Mouse (Mus musculus) kidney, adult 9 months (tissue): ENCODE measurements at regions not wholly inside any gene's neighbourhood (a gene's known extent, or its start where the extent isn't known, plus 50 kb on each side); places are given as distances from the start of the nearest gene placed in this dataset.

Source experiments
- DNase-seq: peaks from one replicate; pipeline ENCODE4 v3.0.0; 2022

DNA sequence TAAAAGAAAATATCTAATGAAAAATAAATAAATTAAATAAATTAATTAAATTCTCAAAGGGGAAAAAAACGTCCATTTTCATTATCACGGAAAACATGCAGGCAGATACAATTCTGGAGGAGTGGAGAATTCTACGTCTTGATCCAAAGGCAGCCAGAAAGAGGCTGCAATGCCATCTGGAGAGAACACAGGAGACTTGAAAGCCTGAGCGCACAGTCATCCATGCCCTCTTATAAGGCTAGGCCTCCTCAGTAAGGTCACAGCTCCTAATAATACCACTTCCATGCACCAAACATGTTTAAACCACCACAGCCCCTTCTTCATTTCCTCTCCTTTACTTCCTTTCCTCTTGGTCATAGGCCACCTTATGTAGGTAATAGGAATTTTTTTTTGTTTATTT lies 307.1 kb downstream of the Etv1 start:
- DNase-seq, result no peak

DNA sequence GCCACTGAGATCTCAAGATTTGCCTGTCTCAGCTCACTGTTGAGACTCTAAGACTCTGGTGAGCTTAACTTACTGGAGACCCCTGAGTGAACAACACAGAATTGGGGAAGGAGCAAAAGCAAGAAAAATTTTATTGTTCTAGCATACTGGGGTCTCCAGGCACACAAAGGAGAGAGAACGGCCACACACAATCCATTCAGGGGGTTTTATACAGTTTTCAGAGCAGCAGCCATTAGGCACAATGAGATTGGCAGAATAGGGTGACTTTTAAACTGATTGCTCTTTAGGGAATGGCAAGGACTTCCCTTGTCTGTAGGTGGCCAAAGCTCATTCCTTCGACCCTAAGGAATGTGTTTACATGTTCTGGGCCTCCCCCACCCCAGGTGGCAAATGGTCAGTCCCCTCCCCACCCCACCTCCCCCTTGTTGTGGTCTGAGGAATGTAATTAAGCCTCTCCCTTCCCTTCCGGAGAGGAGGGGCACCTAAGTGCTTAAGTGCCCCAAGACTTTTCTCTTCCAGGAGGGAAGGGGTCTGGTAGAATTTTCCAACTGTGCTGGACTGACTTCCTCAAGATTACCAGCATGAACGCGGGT lies 315.6 kb downstream of the Etv1 start:
- no peak for DNase-seq

DNA sequence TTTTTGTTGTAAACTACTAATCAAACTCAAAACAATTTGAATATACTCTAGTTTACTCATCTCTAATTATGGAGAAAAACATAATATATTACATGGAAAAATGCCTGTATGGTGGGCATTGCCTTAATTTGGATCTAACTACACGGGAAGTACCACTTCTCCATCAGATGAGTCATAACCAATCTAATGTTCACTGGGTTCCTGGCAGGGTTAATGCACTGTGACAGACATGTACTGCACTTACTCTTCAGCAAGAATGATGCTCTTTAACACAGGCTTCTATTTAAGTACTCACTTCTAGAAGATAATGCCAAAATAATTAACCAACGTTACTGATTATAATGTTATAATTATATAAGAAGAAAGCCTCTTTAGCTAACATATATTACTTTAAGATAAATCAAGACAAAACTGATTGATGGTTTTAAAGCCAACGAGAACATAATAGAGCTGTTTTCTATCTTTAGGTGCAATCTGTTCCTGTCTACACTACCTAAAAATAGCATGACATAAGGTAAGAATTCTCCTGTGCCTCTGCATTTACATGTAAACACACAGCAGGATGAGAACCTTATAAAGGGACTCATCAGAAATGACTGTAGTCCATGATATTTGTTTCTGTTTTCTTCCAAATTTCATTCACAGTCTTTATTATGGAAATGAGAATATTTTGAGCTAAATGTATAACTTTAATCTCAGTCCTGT lies 344.4 kb downstream of the Etv1 start:
- no peak for DNase-seq

DNA sequence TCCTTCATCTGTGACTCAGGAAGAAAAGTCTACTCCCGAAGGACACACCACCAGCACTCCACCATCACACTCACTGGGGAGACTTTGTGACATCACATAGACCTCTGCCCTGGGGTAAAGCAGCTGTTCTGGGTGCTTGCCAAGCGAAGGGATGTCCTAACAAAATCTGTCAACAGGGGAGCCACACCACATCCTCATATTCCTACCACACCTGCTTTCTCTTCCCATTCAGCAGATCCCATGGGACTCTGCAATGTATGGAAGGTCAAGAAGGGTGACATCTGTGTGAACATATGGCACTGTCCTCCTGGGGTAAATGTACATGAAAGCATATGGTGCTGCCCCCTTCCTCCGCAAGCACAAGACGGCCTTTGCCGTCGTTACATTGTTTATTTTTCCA lies 375.5 kb downstream of the Etv1 start:
- DNase-seq, result no peak

DNA sequence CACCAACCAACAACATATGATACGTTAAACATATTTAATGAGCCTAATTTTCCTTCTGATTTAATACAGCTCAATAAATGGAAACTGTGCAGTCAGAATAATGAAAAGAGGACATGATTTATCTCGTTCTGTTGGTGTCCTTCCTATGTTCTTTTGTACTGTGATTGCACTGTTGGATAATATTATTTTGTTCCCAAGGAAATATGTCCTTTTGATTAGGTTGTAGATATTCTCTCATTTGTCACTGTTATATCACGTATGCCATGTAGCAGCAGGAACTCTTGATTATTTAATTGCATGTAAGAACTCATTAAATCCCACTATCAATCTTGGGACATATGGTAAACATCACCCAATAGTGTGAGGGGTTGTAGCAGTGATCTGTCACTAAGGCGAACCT lies 397.8 kb downstream of the Etv1 start:
- DNase-seq, result no peak

DNA sequence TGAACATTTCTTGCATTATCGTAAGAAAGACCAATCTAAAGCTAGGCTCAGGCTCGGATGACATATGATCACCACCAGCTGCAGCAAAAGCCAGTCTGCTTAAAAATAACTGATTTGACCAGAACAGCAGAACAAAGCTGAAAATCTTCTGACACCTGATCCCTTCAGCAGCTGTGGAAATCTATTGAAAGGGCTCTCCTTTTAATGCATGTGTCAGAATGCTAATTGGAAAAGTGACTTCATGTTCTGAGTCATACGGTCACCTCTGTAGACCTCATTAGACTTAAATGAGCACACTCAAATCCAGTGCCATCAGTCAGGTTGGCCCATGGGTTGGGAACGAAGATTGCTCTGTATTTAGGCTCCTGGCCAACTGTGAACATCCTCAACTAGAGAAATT lies 444.9 kb downstream of the Etv1 start:
- no peak for DNase-seq

DNA sequence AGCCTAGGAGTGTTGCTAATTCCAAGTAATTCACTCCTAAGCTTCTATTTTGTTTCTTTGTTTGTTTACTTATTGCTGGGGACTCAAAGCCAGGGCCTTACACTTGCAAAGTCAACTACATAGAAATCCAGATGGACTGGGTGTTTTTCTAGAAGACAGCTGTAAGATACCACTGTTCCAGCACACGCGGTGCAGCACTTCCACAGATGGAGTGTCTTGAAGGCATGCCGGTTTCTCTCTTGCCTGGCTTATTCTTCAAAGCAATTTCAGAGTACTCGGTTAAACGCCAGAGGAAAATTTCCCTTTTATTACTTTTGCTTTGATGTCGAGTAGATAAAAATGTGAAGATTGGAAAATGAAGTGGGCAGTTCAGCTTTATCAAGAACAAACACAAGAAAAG lies 477.4 kb downstream of the Etv1 start:
- DNase-seq, result no peak

DNA sequence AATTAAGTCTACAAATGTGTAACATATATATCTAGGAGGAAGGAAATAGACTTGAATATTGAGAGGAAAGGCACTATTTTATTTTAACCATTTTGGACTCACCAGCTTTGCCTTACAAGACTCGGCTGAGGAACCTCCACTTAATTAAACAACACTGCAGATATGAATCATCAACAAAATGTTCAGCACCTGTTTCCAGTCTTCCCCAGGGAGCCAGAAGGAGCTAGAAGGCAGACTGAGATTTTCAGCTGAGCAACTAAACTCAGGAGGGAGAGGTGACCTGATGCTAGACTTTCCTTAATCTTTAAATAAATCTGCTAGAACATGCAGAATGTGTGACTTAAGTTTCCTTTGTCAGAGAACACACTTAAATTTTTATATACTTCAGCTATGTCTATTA lies 478.4 kb downstream of the Etv1 start:
- DNase-seq, result no peak

DNA sequence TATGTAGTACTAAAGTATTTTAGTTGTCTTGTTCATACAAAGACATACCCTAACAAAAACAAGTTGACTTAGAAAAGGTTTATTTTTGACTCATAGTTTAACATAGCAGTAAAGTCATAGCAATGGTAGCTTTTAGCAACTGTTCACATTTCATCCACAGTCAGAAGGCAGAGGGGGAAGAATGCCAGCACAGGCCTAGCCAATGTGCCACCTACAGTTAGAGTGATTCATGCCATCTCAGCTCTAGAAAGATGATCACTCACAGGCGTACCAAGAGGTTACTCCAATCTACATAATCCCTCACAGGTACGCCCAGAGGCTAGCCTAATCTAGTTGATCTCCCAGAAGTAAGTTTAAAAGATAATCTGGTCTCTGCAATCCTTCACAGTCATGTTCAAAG lies 510.5 kb downstream of the Etv1 start:
- DNase-seq, result no peak

DNA sequence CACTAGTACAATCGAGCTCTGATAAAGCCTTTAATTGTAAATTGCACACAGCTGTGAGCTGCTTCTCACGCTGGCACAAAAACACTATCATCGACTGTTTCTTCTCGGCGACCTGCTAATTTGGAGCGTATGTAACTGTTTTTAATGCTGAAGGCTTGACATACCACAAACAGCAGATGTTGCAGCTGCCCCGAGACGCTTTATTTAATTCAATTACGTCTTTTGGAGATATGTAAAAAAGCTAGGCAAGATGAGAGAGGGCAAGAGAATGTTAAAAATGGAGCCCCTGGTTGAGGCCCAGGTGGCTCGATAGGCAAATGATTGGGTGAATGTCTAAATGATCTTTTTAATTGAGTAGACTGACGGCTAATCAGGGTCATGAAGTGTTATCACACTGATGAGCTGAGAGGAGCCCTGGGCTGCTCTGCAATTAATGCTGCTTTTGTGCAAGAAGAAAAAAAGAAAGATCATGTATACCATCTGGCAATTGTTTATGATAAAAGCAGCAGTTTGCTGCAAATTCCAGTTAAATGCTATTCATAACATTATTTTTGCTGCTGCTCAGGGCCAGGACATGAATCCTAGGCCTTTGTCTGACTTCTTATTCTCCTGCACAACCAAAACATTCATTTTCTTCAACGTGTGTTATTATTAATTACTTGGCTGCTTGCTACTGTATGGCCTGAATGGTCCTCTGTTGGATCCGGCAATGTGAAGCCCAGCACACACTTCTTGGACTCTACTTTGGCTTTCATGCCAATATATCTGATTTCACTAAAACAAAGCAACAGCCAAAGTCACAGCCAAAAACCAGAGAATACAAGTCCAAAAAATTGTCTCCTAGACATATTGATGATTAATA lies 522.4 kb downstream of the Etv1 start:
- DNase-seq, result no peak

DNA sequence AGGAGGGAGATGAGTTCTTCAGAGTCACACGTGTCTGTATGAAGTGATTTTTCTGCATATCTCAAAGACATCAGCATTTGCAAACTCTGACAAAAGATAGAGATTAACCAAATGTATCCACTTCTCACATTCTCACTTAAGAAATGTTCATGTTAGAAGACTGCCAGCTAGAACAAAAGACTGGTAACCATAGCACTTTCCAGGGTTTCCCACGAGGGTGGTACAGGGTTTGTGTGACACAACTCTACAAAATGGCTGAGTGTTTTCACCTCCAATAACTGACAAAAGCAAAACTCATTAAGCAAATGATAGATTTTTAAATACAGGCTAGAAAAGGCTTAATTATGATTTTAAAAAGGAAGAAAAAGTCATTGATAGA lies 523.0 kb downstream of the Etv1 start:
- DNase-seq, result no peak

DNA sequence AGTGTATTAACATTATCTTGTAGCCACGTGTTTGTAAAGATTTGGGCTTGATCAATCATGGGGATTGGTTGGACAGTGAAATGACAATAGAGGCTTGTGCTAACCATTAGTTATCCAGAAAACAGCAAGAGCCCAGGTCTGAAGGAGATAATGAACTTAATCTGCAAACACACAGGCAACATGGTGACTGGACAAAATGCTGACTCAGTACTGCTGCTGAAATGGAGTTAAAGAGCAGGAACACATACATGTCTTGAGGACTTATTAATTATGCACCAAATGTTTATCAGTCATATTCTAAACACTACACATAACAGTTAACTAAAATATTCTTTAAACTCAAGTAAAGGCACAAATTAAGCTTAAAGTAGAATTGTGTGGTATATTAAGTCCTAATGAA lies 528.6 kb downstream of the Etv1 start:
- DNase-seq, result no peak

DNA sequence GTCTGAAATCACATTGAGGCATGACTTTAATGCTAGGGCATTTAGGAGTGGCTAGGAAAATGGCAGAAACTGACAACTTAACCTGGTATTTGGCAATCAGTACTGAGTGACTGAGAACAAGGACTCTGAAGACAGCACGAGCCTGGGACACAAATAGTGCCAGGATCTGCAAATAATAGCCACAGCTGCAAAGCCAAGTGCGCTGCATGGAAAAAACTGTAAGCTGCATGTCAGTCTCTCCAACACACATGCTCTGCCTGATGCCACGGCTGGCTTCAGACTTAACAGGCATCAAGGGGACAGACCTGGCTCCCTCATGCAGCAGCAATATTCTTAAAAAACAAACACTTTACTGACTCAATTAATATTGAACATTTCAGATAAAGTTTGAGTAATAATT lies 530.7 kb downstream of the Etv1 start:
- no peak for DNase-seq

DNA sequence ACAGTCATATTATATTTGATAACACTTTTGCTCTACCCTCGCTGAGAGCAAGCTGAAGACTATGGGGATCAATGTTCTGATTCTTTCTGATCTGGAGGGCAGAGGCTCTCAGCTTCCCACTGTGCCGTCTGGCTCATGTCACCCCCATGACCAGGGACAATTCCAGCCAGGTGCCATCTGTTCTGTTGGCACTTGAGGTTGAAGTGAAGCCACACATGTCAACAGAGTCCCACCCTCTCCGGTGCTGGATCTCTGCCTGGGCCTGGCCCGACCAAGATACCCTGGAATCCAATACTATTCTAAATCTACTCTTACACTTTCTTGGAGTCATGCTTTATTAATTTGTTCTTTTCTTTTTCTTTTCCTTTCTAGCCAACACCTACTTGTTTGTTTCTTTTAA lies 538.0 kb downstream of the Etv1 start:
- no peak for DNase-seq

DNA sequence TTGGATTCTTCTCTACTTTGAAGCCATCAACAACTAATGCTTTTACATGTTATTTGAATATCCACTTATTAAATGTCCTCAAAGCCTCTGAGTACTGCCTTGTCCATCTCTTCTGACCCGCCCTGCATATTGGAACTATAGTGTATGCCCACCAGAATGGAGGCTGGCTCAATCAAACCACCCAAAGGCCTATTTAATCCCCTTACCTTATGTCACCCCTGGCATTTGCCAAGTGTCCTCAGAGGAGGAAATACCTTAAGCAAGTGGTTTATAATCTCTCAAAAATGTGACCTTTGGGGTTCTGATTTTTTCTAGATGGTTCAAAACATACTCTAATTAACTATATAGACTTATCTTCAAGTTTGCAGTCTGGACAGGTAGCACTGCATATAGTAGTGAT lies 542.3 kb downstream of the Etv1 start:
- DNase-seq, result no peak

DNA sequence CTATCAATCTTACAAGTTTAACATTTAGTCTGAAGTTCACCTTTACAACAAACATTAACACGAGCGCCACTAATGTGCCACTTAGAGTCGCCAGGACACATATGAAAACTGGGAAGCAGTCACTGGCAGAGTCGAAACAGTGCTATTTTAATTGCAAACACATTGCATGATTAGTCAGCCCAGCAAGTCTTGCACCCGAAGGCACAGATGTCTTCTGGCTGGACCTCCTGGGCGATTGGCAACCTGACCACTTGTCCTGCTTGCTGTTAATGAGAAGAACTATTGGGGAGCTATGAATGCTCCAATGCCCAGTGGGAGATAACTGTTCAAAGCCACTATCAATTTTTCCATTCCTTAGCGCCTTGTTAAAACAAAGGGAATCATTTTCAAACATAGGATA lies 547.0 kb downstream of the Etv1 start:
- peak; percentile 62 for DNase-seq

DNA sequence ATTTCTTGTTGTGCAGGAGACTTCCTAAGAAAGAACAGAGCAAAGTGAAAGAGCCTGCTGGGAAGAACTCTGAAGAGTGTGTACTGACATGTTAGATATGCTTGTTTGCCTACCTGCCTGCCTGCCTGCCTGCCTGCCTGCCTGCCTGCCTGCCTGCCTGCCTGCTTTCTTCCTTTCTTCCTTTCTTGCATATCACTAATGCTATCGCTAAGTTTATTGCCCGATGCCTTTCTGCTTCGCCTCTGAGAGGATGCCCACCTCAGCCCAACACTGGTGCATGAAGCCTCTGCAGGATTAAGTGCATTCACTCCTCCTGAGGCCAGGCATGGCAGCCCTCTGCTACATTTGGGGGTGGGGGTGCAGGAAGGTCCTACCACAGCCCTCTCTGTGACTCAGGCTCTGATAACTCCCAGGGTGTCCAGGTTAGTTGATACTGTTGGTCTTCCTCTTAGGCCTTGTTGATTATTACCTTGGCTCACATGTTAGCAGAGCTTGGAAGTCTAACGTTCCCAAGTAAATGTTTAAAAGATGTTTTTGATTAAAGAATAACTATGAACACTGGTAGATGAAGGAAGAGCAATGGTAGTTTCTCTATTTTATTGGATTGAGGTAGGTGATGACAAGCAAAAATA lies 547.6 kb downstream of the Etv1 start:
- peak; percentile 77 for DNase-seq

DNA sequence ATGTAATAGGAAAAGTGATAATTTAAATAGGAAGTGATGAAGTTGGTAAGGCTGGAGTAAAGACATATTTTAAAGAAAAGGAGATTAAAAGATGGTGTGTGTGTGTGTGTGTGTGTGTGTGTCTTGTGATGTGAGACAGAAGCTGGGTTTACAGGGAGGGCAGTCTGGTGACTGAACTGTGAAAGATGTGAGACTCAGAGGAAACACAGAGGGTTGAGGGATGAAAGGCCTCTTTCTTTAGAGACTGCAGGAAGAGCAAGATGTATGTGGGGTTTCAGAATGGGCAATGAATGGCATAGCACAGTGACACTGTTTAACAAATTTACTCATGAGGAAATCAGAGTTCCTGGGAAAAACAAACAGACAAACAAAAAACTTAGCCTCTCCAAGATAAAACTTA lies 549.2 kb downstream of the Etv1 start:
- no peak for DNase-seq

DNA sequence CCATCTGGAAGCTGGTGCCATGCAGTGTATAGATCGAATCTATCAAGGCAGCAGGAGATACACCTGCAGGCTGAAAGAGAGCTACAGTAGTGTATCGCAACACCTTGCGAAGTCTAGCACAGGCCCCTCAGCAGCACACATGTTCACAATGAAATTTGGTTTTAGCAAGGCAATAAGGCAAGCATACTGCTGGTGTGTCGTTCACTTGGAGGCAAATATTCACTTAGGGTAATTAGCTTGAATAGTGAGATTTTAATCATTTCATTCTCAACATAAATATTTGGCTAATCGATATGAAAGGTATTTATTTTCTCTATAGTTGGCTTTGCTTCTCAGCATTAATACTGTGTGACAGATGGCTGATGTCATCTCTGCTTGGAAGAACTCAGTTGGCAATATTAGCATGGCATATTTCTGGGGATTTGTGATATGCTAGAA lies 559.9 kb downstream of the Etv1 start:
- no peak for DNase-seq

DNA sequence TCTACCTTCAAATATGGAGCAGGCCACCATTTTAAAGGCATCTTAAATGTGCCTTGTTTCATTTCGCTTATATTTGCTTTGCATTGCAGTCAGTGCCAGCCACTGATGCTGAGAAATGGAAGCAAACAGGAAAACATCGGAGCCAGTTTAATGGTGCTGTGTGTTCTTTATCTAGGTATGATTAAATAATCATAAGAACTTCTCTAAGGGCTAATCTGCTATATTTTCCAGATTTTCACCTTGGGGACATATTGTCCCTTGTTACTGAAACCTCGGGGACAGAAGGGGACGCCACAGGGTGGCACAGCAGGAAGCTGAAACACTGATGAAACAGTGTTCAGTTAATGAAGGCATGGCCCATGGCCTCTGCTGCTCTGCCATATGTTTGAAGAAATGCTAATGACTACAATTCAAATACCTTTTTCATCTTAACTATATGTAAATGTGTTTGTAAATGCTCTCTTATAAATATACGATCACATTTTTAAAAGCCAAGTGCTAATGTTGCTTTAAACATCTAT lies 562.6 kb downstream of the Etv1 start:
- no peak for DNase-seq

DNA sequence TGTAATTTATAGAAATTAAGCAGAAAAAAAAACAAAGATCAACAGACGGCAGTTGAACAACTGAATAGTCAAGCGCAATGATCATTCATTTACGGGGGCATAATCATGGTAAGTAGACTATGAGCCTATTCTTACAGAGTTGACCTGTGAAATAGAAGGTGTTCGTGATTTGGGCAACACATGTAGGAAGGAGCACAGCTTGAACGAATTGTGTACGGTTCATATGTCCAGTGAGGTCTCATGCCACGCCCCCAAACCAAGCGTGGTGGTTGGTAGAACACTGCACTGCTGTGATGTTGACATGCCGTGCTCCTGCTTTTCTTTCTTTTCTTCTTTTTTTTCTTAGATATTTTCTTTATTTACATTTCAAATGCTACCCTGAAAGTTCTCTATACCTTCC lies 563.1 kb downstream of the Etv1 start:
- no peak for DNase-seq

DNA sequence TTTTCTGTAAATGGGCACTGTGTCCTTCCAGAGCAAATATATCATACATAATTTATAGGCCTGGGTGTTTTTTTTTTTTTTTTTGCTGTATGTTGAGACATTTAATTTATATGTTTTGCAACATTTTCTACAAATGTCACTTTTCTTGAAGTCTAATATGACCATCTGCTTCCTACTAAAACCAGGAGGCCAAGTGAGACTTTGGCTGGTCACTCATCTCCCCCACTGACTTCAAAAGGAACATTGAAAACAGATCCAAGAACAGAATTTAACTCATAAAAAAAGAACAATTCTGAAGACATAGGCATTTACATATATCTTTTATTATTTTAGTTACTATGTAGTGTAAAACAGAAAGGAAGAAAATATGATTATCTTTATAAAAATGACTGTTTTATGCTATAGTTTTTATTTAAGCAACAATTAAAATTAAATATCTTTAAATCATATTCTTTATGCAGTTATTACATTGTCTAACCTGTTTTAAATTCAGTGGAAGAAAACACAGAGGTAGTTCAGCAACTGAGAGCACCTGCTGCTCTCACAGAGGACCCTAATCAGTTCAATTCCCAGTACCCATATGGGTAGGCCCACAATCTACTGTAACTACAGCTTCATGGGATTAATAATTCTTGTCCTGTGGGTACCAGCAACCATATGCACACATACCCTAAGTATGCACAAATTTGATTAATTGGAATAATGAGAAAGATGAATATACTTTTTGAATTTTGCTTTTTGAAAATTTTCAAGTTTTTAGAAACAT lies 592.5 kb downstream of the Etv1 start:
- no peak for DNase-seq

DNA sequence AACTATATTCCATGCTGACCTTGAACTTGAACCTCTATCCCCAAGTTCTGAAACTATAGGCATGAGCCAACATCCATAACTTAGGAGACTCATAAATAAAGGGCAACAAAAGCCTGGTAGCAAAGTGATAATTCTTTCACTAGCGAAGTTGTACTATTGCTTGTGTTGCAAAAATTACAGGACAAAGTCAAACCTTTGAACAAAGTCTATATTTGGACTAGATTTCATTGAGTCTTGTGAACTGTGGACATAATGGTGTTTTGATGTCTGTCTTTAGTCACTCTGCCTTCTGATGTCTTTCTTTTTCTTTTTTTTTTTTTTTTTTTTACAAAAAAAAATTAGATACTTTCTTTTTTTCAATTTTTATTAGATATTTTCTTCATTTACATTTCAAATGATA lies 594.5 kb downstream of the Etv1 start:
- DNase-seq, result peak; percentile 5
